Mouse (Mus musculus) lung, postnatal 0 days (tissue): ENCODE data around the gene Vapb.

ENCODE experiments used
- CTCF ChIP-seq: IDR thresholded peaks from 2 replicates; pipeline ENCODE4 v1.5.1; 2016; ENCODE audit warnings: antibody characterized with exemption, mild to moderate bottlenecking
- EP300 ChIP-seq: IDR thresholded peaks from 2 replicates; pipeline ENCODE4 v1.6.1; 2016; ENCODE audit warnings: antibody characterized with exemption, mild to moderate bottlenecking, control low read depth

- TF ChIP-seq EP300, result no peak
- no peak for TF ChIP-seq CTCF
These were observed 11.5 kb upstream of the Vapb start for GRCm38 (mm10) chr2:173725819-173726218.
